Comparison of ENCODE assay signal across 8 mouse cellular contexts in the genomic region with DNA sequence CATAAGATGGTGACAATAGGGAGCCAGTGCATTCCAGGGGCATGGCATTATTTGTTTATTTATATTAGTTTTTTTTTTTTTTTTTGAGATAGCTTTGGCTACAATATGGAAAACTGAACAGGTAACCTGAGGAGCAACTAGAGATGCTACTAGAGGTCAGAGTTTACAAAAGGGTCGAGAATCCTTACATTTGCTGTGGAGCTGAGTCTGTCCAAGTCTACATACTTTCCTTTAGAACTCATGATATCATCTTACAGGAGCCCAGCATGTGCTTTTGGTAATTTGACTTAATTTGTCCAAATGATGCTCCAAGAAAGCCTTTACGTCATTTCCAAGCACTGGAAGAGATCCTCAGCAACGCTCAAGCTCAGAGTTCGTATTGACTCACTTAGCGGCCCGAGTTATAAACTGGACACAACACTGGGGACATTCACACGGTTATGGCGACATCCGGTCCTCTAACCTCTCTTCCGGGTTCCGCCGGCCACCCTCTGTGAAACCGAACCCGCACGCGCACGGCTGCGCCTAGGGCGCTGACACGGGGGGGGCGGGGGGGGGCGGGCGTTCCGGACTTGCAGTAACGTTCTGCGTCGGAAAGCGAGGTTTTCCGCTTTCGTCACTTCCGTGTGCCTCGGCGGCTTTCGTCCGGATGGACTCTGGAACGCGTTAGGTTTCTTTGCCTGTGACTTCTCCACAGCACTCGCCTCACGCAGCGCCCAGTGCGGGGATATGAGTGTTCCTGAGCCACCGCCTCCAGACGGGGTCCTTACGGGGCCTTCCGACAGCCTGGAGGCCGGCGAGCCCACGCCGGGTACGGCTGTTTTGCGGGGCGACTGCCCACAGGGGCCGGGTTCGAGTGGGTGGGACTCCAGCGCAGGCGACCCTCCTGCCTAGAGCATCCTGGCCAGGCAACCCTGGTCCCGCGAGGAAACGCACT. TPM values are rescaled to one million over a fixed set of nuclear protein-coding genes. Genes with fewer than 3 reads are reported as not detected.
A peak's percentile ranks its signal among the peaks of the same experiment; 100 is the strongest.
DNase-seq lines count a peak whose midpoint lies in the region; ATAC-seq and TF ChIP-seq lines count a peak whose summit lies in the region.

Gene Bloc1s6, plus strand, starts transcription at position 610 of the 937 bp plus-strand sequence.

- H3K4me2 ChIP-seq in hindbrain, postnatal 0 days (ENCODE audit: low read depth, low read length), result peak within 1 kb of the TSS; percentile 53

- H3K27me3 ChIP-seq in hindbrain, postnatal 0 days (ENCODE audit: insufficient read depth, low read length), result peaks cover 7% of the 10 kb centered on the region; the same call in 1 of the 2 replicates

- H3K9me3 ChIP-seq in hindbrain, postnatal 0 days (ENCODE audit: low read length), result no peaks in the 10 kb centered on the region

- H3K4me3 ChIP-seq in gastrocnemius, adult 2 months, result peak within 1 kb of the TSS; percentile 100
- peak within 1 kb of the TSS; percentile 86 for H3K4me3 ChIP-seq in hindbrain, postnatal 0 days (ENCODE audit: low read length)
- H3K4me3 ChIP-seq in left cerebral cortex, adult 2 months, result peak within 1 kb of the TSS; percentile 100

- ATAC-seq in common myeloid progenitor, adult 5-6 weeks (replicated peaks; ENCODE audit: low read depth, poor library complexity, severe bottlenecking), result peak; percentile 94
- ATAC-seq in hindbrain, postnatal 0 days, result peak; percentile 97
- peak; percentile 90 for ATAC-seq in megakaryocyte, adult 5-6 weeks (ENCODE audit: poor library complexity, severe bottlenecking)

- under 1% methylated on average over 53 of the region's 59 CpGs for WGBS in hindbrain, postnatal 0 days

- H3K9ac ChIP-seq in hindbrain, postnatal 0 days (replicated peaks; ENCODE audit: low read length), result peak within 1 kb of the TSS; percentile 91

- no peak for TF ChIP-seq CTCF in gastrocnemius, adult 2 months (IDR thresholded peaks at IDR 0.05)
- no peak for TF ChIP-seq CTCF in hindbrain, postnatal 0 days (IDR thresholded peaks at IDR 0.05; ENCODE audit: low read depth)
- no peak for TF ChIP-seq CTCF in left cerebral cortex, adult 2 months (IDR thresholded peaks at IDR 0.05)

- H3K36me3 ChIP-seq in hindbrain, postnatal 0 days (ENCODE audit: insufficient read depth, low read length), result 0 out of 2 replicates have a peak, but pooled peaks cover 7% of the 10 kb centered on the region

- DNase-seq in ZHBTc4 (ENCODE audit: low read depth, low spot score), result peak; percentile 92
- DNase-seq in gastrocnemius, adult 2 months, result peak; percentile 93
- DNase-seq in hindbrain, postnatal 0 days (ENCODE audit: low spot score), result peak; percentile 98
- peak; percentile 87 to 91 for DNase-seq in left cerebral cortex, adult 2 months (ENCODE audit: extremely low spot score in 1 of 2, low spot score in 2 of 2)
- peak; percentile 93 to 95 for DNase-seq in right cerebral cortex, adult 2 months (ENCODE audit: low spot score in 2 of 2)
- DNase-seq in urinary bladder, postnatal 14 days (ENCODE audit: low spot score), result peak; percentile 90

- H3K4me1 ChIP-seq in hindbrain, postnatal 0 days (ENCODE audit: insufficient read depth, low read length), result peaks cover 5% of the 10 kb centered on the region; the same call in 1 of the 2 replicates

- intact Hi-C loops in gastrocnemius, adult 2 months (cut with DNase I), result loop anchor here (5.0 kb wide), 1 partner anchor 36 kb away; the partner anchor contains the start of gene Slc30a4
- intact Hi-C loops in left cerebral cortex, adult 2 months (cut with DNase I), result loop anchor here (2.0 kb wide), 2 partner anchors 35 to 361 kb away; partner anchors contain the start of gene Slc30a4

- H3K27ac ChIP-seq in gastrocnemius, adult 2 months, result peak within 1 kb of the TSS; percentile 99
- H3K27ac ChIP-seq in hindbrain, postnatal 0 days, result peak within 1 kb of the TSS; percentile 95
- H3K27ac ChIP-seq in left cerebral cortex, adult 2 months, result peak within 1 kb of the TSS; percentile 98

RNA-seq across cellular contexts. Expression of gene Bloc1s6, which starts in this region (rescaled TPM):
- total RNA-seq in common myeloid progenitor, adult 5-6 weeks (2017), result 26.3 and 33.9 TPM in 2 replicates
- total RNA-seq in gastrocnemius, adult 2 months (2021), result 10 to 100 TPM; 14.5 to 20.6 TPM
- 75.4 and 138 TPM in 2 replicates for total RNA-seq in hindbrain, postnatal 0 days (2014; rRNA removed)
- polyA plus RNA-seq in hindbrain, postnatal 0 days (2015; fragmentation: Nextera tagmentation; extraction: Ambion mirVana), result 94.1 and 97.3 TPM in 2 replicates
- 10 to 100 TPM; 28.2 to 34.3 TPM for total RNA-seq in left cerebral cortex, adult 2 months (2021)
- 12.0 and 12.9 TPM in 2 replicates for total RNA-seq in megakaryocyte, adult 5-6 weeks (2015)
- total RNA-seq in megakaryocyte, adult 5-6 weeks (2017), result 24.1 and 30.4 TPM in 2 replicates

Comparison
In these comparisons a context has a peak if more than half of its experiments do, and no peak if none do; other contexts are left out.
1. Peak in every context shown above with its lines: DNase-seq, ATAC-seq, H3K4me3 ChIP-seq and H3K27ac ChIP-seq.